Comparison of ENCODE assay signal across 14 mouse cellular contexts in the genomic region with DNA sequence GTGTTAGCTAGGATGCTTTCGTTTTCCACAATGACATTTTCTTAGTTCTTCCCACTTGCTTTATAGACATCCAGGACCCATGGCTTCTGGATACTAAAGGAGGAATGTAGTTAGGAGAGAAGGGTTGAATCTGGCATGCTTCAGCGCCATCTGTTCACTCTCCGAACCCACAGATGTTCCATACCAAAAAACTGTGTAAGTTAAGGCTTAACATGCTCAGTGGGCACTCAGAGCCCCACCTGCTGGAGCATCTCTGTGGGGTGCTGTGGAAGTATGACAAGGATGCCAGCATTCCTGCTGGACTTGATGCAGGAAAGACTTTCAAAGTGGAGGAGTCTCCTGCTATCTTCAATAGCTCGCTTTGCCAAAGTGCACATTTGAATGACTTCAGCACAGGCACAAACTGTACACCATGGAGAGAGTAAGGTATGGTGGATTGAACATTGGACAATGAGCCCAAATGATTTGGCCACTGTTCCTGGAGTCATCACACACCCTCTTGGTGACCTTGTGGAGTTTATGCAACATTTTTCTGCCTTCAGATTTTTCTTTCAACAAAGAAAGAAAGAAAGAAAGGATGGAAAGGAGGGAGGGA.
A peak's percentile ranks its signal among the peaks of the same experiment; 100 is the strongest.
DNase-seq lines count a peak whose midpoint lies in the region; ATAC-seq lines count a peak whose summit lies in the region.
"Had no signal": no experiment of that assay in that cellular context is flagged by ENCODE, and none has a peak within 500 bp of the region (broad histone marks: within the 10 kb centered on the region; RNA-seq: fewer than 3 reads in every experiment).

No protein-coding gene starts in this region.

- H3K27ac ChIP-seq in liver, embryonic 11.5 days (ENCODE audit: low read depth, low read length), result no peak overlapping the region
- H3K27ac ChIP-seq: heart, embryonic 13.5 days; hindbrain, embryonic 14.5 days; kidney, embryonic 15.5 days had no signal

- H3K4me2 ChIP-seq in liver, embryonic 11.5 days, result no peak overlapping the region
- H3K4me2 ChIP-seq: heart, embryonic 13.5 days; hindbrain, embryonic 14.5 days; kidney, embryonic 15.5 days had no signal

- no peaks in the 10 kb centered on the region for H3K27me3 ChIP-seq in liver, embryonic 11.5 days (replicated peaks; ENCODE audit: control insufficient read depth, insufficient read depth, low read length)
- H3K27me3 ChIP-seq: CH12.LX; heart, embryonic 13.5 days; kidney, embryonic 15.5 days; megakaryocyte, embryonic 14.5 days had no signal

- no peak overlapping the region for H3K4me3 ChIP-seq in liver, embryonic 11.5 days (ENCODE audit: low read depth, low read length)
- H3K4me3 ChIP-seq: heart, embryonic 13.5 days; kidney, embryonic 15.5 days; megakaryocyte, embryonic 14.5 days had no signal

- peak; percentile 92 for DNase-seq in brain, adult 2 months (ENCODE audit: low read depth, low spot score)
- peak; percentile 21 to 66 for DNase-seq in cerebellum, postnatal 4 days (ENCODE audit: low spot score in 2 of 2)
- peak; percentile 88 for DNase-seq in left cerebral cortex, postnatal 4 days
- DNase-seq in neural tube, embryonic 10.5 days (ENCODE audit: extremely low spot score, low spot score), result no peak
- DNase-seq in gastrocnemius, postnatal 36 days, result no peak
- DNase-seq in liver, embryonic 11.5 days (ENCODE audit: low spot score), result no peak
- DNase-seq: adrenal gland, postnatal 14 days; lung, adult 18-20 months had no signal

- 77% methylated on average over 4 of the region's 4 CpGs for WGBS in liver, embryonic 11.5 days

- H3K4me1 ChIP-seq in liver, embryonic 11.5 days (replicated peaks; ENCODE audit: control insufficient read depth, insufficient read depth, low read length), result no peaks in the 10 kb centered on the region
- H3K4me1 ChIP-seq: heart, embryonic 13.5 days; kidney, embryonic 15.5 days; megakaryocyte, embryonic 14.5 days had no signal

- no peaks in the 10 kb centered on the region for H3K9me3 ChIP-seq in liver, embryonic 11.5 days (ENCODE audit: control insufficient read depth, low read length)
- H3K9me3 ChIP-seq: heart, embryonic 13.5 days; kidney, embryonic 15.5 days had no signal

- intact Hi-C loops in left cerebral cortex, postnatal 4 days (cut with DNase I), result no loop called here
- intact Hi-C loops in gastrocnemius, postnatal 36 days (cut with DNase I), result no loop called here

- no peak overlapping the region for H3K9ac ChIP-seq in liver, embryonic 11.5 days (ENCODE audit: low read depth, low read length)
- H3K9ac ChIP-seq: heart, embryonic 13.5 days; hindbrain, embryonic 14.5 days; kidney, embryonic 15.5 days had no signal

- peak; percentile 89 for ATAC-seq in cerebellum, adult (ENCODE audit: insufficient number of reproducible peaks, low FRiP score, low TSS enrichment)
- no peak for ATAC-seq in liver, embryonic 11.5 days (replicated peaks; ENCODE audit: low FRiP score)

- no peaks in the 10 kb centered on the region for H3K36me3 ChIP-seq in liver, embryonic 11.5 days (ENCODE audit: control insufficient read depth, insufficient read depth, low read length)
- H3K36me3 ChIP-seq: heart, embryonic 13.5 days; kidney, embryonic 15.5 days had no signal

Comparison
In these comparisons a context has a peak if more than half of its experiments do, and no peak if none do; other contexts are left out.
1. DNase-seq: peak in brain, adult 2 months (single experiment), cerebellum, postnatal 4 days (2 of 2) and left cerebral cortex, postnatal 4 days (single experiment); none in neural tube, embryonic 10.5 days (single experiment), gastrocnemius, postnatal 36 days (0 of 2) and liver, embryonic 11.5 days (single experiment).